Mouse (Mus musculus) adrenal gland, postnatal 10 days (tissue): Measurements from ENCODE around the gene Lrrc4. TPM values are rescaled to one million over a fixed set of nuclear protein-coding genes. Genes with fewer than 3 reads are reported as not detected.

ENCODE experiments used
- DNase-seq: peaks from one replicate; pipeline ENCODE4 v3.0.0; 2021; ENCODE audit warnings: mixed read lengths
- total RNA-seq, 2 experiments: library from RNA; stranded (reverse); gene quantifications; 2 replicates each; pipeline ENCODE4 v1.2.3; 2021

Lrrc4 gene
- total RNA-seq, 2 experiments from 2014 or later, result 5.2 to 5.9 TPM

GRCm38 (mm10) chr6:28854598-28854997 lies 23.1 kb upstream of the Lrrc4 start:
- DNase-seq, result no peak

- DNase-seq, result no peak
These were observed 22.1 kb upstream of the Lrrc4 start for GRCm38 (mm10) chr6:28853654-28854053.

DNA sequence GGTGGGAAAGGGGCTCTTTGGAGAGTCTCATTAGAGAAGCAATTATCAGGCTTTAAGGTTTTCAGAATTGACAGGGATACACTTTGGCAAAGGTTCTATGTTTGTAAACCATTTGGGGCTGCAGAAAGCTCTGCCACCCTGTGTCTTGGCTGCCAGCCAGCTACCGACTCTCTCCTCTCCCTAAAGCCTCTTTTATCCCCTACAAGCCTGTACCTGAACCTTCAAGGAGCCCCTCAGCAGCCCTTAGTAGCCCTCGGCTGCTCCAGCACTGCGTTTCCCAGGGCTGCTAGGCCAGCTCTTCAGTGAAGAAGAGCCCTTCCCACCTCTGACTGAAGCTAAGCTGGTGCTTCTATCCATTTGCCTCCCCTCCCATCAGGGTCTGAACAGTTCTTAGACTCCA lies 21.6 kb upstream of the Lrrc4 start:
- DNase-seq, result no peak

DNA sequence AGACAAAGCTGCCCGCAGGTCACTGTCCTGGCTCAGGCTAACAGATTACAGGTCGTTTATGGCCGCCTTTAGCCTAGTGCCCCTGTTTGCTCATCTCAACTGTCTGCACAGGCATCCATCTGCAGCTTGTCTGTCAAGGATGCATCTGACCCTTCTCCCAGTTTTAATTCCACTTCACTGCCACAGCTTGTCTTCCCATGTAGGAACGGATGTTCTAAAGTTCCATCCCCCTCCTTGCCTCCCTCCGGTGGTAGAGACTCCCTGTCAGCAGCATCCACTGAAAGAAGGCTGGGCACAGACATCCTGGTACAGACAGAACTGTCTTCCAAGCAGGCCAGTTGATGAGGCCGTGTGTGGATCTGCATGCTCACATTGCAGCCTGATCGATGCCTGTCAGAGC lies 20.8 kb upstream of the Lrrc4 start:
- DNase-seq, result no peak

DNA sequence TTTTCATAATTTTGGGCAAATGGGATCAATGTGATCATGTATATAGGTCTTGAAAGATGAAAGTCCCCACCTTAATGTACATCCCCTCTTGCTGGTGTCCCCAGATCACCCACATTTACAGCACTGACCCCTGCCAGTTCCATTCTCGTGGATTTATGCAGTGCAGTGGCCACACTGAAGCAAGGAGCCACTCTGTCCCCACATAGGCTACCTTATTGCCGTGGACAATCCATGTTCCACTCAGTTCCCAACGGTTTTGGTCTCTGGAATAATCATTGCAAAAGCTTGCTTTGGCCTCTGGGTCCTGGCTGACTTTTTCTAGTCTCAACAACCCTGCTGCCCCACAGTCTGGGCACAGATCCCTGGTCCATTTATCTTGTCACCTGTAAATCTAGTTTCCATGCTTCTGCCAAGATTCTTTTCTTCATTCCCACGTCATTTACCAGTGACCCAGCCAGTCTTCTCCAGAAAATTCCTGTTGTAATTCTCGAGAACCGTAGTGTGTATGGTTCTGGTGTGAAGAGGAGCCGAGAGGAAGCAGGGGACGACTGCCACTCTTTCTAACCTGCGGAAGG lies 18.9 kb upstream of the Lrrc4 start:
- DNase-seq, result peak; percentile 62

GRCm38 (mm10) chr6:28849317-28849716 lies 17.8 kb upstream of the Lrrc4 start:
- DNase-seq, result peak; percentile 30

DNA sequence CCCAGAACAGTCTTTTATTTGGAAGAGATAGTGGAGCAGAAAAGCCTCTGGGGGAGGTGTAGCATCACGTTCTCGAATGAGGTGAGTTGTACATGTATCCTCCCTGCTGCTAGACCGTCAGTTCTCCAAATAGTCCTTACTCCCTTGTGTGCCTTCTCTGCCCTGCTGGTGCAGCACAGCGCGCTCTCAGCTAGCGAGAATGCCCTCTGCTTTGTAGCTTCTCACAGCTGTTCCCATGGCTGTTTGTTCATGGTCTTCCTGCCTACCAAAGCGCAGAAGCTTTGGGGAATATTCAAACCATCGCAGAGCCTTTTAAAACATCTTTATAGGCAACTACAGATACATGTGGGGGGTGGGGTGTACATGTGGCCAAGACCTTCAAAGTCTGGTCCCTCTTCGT lies 17.3 kb upstream of the Lrrc4 start:
- DNase-seq, result no peak

- DNase-seq, result no peak
These were observed 16.8 kb upstream of the Lrrc4 start for GRCm38 (mm10) chr6:28848285-28848794.

GRCm38 (mm10) chr6:28847616-28848015 lies 16.1 kb upstream of the Lrrc4 start:
- DNase-seq, result peak; percentile 30

DNA sequence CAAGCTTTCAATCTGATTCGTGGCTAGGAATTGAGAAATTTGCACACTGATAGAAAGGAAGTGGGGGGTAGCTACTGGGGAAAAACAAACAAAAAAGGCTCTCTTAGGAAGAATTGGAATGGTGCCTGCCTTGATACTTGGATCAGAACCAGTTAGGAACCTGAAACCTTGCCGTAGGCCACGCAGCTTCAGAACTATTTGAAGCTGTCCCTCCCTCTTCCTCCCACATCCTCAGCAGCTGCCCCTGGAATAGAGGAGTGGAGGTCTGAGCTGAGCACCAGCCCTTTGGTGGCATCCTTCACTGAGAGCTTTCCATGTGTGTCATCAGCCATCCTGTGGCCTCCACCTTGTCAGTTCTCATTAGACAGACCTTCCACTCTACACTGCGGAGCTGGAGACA lies 14.1 kb upstream of the Lrrc4 start:
- no peak for DNase-seq

GRCm38 (mm10) chr6:28842375-28843276 lies 11.1 kb upstream of the Lrrc4 start:
- DNase-seq, result peak; percentile 31

- DNase-seq, result peak; percentile 51
These were observed 10.0 kb upstream of the Lrrc4 start for GRCm38 (mm10) chr6:28841569-28841968.

GRCm38 (mm10) chr6:28836600-28836999 lies 5.1 kb upstream of the Lrrc4 start:
- DNase-seq, result no peak

- DNase-seq, result no peak
These were observed 2.5 kb upstream of the Lrrc4 start for GRCm38 (mm10) chr6:28834046-28834445.

DNA sequence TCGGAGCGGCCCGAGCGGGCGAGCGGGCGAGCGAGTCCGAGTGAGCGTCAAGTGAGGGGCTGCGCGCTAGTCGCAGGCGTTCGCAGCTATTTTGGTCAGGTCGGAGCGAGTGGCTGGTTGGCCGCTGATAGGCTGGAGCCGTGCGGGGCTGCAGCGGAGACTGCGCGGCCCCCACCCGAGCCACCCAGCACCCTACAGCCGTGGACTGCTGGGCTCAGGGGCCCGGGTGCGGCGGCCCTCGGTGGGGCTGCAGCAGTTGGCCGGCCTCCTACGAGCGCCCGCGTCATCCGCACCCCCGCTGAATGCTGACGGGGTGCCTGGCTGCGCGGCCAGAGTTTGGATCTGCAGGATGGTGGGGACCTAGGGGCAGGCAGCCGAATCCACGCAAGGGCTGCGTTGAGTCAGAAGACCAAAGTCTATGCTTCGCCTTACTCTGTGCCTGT lies 1.9 kb upstream of the Lrrc4 start:
- DNase-seq, result peak; percentile 59

DNA sequence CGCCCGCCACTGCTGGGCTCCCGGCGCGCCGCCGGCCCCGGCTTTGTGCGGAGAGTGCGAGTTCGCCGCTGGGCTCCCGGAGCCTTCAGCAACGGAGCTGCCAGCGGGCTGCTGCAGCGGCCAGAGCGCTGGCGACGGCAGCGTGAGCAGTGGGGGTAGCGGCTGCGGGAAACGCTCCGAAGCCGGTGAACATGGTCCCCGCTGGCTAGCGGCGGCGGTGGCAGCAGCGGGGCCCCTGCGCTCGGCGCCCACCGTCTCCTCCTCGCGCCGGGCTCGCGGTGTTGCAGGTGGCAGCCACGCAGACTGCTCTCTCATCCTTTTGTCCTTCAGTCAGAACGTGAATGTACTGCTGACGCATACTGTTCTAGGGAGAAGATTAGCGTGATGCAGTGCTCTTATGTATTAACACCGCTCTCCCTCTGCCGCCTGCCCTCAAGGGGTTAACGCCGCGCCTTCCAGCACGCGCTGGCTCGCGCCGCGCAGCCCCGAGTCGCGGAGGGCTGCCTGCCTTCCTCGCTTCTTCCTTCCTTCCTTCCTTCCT lies 1.3 kb upstream of the Lrrc4 start:
- peak; percentile 65 for DNase-seq

DNA sequence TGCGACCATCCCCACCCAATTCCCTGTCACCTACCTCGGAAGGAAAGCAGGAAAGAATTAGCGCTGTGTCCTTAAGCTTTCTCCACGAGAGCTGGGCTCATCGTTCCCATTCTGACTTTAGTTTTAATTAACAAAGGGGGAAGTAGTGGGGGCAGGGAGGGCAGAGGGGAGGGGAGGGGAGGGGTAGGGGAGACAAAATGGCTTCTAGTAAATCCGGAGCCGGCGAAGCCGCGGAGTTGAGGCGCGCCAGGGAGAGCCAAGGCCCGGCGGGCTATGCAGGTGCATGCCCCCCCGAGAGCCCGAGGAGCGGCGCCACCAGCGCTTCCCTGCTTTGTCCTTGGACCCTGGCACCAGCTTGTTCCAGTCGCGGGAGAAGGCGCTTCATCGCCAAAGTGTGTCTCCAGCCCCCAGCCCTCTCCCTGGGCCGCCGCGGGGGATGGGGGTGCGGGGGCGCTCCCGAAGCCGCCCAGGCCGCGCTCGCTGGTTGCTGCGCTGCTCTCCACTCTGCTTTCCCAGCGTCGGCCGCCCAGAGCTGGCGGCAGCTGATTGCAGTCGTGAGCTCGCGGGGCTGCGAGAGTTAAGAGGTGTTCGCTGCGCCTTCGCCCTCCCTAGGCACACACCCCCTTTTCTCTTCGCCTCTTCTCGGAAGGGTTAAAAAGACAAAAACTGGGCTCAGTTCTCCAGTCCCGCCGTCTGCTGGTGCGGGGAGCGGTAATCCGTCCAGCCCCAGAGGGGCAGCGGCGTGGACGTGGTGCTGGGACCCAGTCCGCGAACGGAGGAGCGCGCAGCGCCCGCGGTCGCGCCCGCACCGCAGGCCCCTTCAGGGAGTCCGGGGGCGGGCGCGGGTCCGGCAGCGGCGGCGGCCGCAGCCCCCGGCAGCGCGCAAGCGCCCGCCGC lies 555 bp upstream of the Lrrc4 start:
- DNase-seq, result peak; percentile 63

- peak; percentile 22 for DNase-seq
These were observed 1.2 kb downstream of the Lrrc4 start for GRCm38 (mm10) chr6:28830306-28830705.

DNA sequence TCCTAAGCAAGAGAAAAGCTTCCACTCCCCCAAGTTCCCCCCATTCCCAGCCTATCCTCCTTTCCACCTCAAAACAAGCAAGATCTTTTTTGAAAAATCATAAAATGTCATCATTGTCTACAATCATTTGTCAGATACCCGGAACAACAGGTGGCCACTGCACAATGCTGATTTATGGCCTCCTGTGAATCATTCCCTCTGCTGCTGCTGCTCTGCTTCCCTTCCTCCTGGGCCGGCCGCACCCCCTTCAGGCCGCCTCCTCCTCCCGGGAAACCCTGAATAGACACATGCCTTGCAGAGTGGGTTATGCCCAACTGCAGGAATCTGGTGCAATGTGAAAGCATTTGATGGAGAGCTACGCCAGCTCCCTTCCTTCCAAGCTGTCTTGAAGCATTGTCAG lies 3.0 kb downstream of the Lrrc4 start:
- DNase-seq, result peak; percentile 65

GRCm38 (mm10) chr6:28827565-28827964 lies 4.0 kb downstream of the Lrrc4 start:
- no peak for DNase-seq

GRCm38 (mm10) chr6:28826689-28827389 lies 4.7 kb downstream of the Lrrc4 start:
- peak; percentile 35 for DNase-seq
